In genomic region chr15:92048031-92048430, GRCm38 (mm10) we compare ENCODE assay signal across 13 mouse cellular contexts.
DNase-seq lines count a peak whose midpoint lies in the region.
"Had no signal": no experiment of that assay in that cellular context is flagged by ENCODE, and none has a peak within 500 bp of the region (broad histone marks: within the 10 kb centered on the region; RNA-seq: fewer than 3 reads in every experiment).

No protein-coding gene starts in this region.

- peak; percentile 27 to 37 for DNase-seq in frontal cortex, postnatal 36 days (ENCODE audit: low spot score in 2 of 2)
- no peak for DNase-seq in frontal cortex, postnatal 25 days (ENCODE audit: low spot score in 2 of 2)
- peak; percentile 23 for DNase-seq in retina, postnatal 1 day
- no peak for DNase-seq in retina, embryonic 14.5 days (ENCODE audit: low spot score)
- peak; percentile 78 for DNase-seq in brain, adult 2 months (ENCODE audit: low read depth, low spot score)
- no peak for DNase-seq in liver
- DNase-seq: adrenal gland, adult 2 months; adrenal gland, postnatal 25 days; cerebellum, adult 11 months; cerebellum, adult 8-10 months; cerebellum, postnatal 25 days; gastrocnemius, adult 2 months; gastrocnemius, postnatal 25 days had no signal

Comparison
In these comparisons a context has a peak if more than half of its experiments do, and no peak if none do; other contexts are left out.
1. DNase-seq: peak in frontal cortex, postnatal 36 days (2 of 2), retina, postnatal 1 day (single experiment) and brain, adult 2 months (single experiment); none in frontal cortex, postnatal 25 days (0 of 2), retina, embryonic 14.5 days (single experiment) and liver (single experiment).